26 mouse cellular contexts compared by ENCODE assay signal in the genomic region with DNA sequence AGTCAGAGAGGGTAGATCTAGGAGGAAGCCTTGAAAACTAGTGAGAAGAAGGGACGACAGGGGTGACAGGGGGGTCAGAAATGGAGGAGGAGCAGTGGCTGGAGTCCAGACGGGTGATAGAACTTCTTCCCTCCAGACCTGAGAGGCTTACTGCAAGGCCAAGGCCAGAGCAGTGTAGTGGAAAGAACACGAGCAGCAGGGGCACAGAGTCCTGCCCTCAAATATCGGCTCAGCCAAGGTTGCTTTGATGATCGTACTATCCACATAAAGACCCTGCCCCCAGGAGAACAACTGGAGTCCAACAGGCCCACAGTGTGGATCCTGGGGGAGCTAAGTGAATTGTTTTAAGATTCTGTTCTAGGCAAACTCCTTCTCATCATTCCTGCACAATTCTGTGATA. TPM values are rescaled to one million over a fixed set of nuclear protein-coding genes. Genes with fewer than 3 reads are reported as not detected.
"Had no signal": no experiment of that assay in that cellular context is flagged by ENCODE, and none has a peak within 500 bp of the region (broad histone marks: within the 10 kb centered on the region; RNA-seq: fewer than 3 reads in every experiment).

No protein-coding gene starts in this region.

- DNase-seq: cerebellum, adult 2 months; cerebellum, adult 8-10 months; cerebellum, adult 9-10 months; cerebellum, adult 9-11 months; cerebellum, postnatal 10 days; cerebellum, postnatal 14 days; cerebellum, postnatal 25 days; cerebellum, postnatal 36 days; embryo, embryonic 11 days; forebrain, postnatal 0 days; gastrocnemius, adult 2 months; gastrocnemius, postnatal 10 days; gastrocnemius, postnatal 14 days; gastrocnemius, postnatal 25 days; gastrocnemius, postnatal 36 days; heart, adult 18-20 months; heart, adult 2 months had no signal

- H3K4me1 ChIP-seq: embryonic facial prominence, embryonic 10.5 days; embryonic facial prominence, embryonic 12.5 days; embryonic facial prominence, embryonic 13.5 days; embryonic facial prominence, embryonic 15.5 days; forebrain, embryonic 10.5 days; forebrain, embryonic 12.5 days; forebrain, embryonic 13.5 days; forebrain, embryonic 15.5 days had no signal

- H3K4me3 ChIP-seq: embryonic facial prominence, embryonic 10.5 days; embryonic facial prominence, embryonic 12.5 days; embryonic facial prominence, embryonic 13.5 days; embryonic facial prominence, embryonic 15.5 days; erythroblast, embryonic 14.5 days; forebrain, embryonic 10.5 days; forebrain, embryonic 12.5 days; forebrain, embryonic 13.5 days; forebrain, embryonic 15.5 days; gastrocnemius, adult 2 months; heart, adult 2 months had no signal

- H3K27me3 ChIP-seq: embryonic facial prominence, embryonic 12.5 days; embryonic facial prominence, embryonic 13.5 days; embryonic facial prominence, embryonic 15.5 days; forebrain, embryonic 12.5 days; forebrain, embryonic 13.5 days; forebrain, embryonic 15.5 days had no signal

- H3K9ac ChIP-seq: embryonic facial prominence, embryonic 12.5 days; embryonic facial prominence, embryonic 13.5 days; embryonic facial prominence, embryonic 15.5 days; forebrain, embryonic 12.5 days; forebrain, embryonic 13.5 days; forebrain, embryonic 15.5 days; forebrain, postnatal 0 days had no signal

- H3K27ac ChIP-seq: embryonic facial prominence, embryonic 10.5 days; embryonic facial prominence, embryonic 12.5 days; embryonic facial prominence, embryonic 13.5 days; embryonic facial prominence, embryonic 15.5 days; forebrain, embryonic 10.5 days; forebrain, embryonic 12.5 days; forebrain, embryonic 13.5 days; forebrain, embryonic 15.5 days; gastrocnemius, adult 2 months; heart, adult 2 months had no signal

- H3K36me3 ChIP-seq: embryonic facial prominence, embryonic 10.5 days; embryonic facial prominence, embryonic 12.5 days; embryonic facial prominence, embryonic 13.5 days; embryonic facial prominence, embryonic 15.5 days; forebrain, embryonic 10.5 days; forebrain, embryonic 12.5 days; forebrain, embryonic 15.5 days had no signal

RNA-seq across cellular contexts. Expression of a gene that starts 33.4 kb away (rescaled TPM):
- total RNA-seq: gastrocnemius, adult 2 months had no signal
- polyA plus RNA-seq: embryonic facial prominence, embryonic 10.5 days; embryonic facial prominence, embryonic 12.5 days; forebrain, embryonic 10.5 days had no signal
